In genomic region chr3:88758045-88758500, GRCm38 (mm10) we compare ENCODE assay signal across 9 mouse cellular contexts. TPM values are rescaled to one million over a fixed set of nuclear protein-coding genes. Genes with fewer than 3 reads are reported as not detected.
DNase-seq lines count a peak whose midpoint lies in the region; ATAC-seq and TF ChIP-seq lines count a peak whose summit lies in the region.
"Had no signal": no experiment of that assay in that cellular context is flagged by ENCODE, and none has a peak within 500 bp of the region (broad histone marks: within the 10 kb centered on the region; RNA-seq: fewer than 3 reads in every experiment).

No protein-coding gene starts in this region.

- peak overlapping the region; percentile 69 for H3K27ac ChIP-seq in gastrocnemius, adult 2 months
- peak overlapping the region; percentile 85 for H3K27ac ChIP-seq in hindbrain, embryonic 15.5 days (replicated peaks)
- H3K27ac ChIP-seq: liver, embryonic 15.5 days had no signal

- ATAC-seq in hindbrain, embryonic 15.5 days (ENCODE audit: low FRiP score, low read depth): peak; percentile 89
- no peak for ATAC-seq in monocyte, adult 5-6 weeks (replicated peaks; ENCODE audit: insufficient number of reproducible peaks, low FRiP score, low TSS enrichment, poor library complexity, severe bottlenecking)

- WGBS in hindbrain, embryonic 15.5 days: 3% methylated on average over 5 of the region's 5 CpGs

- no peaks in the 10 kb centered on the region for H3K9me3 ChIP-seq in hindbrain, embryonic 15.5 days
- H3K9me3 ChIP-seq: liver, embryonic 15.5 days had no signal

- H3K4me3 ChIP-seq in gastrocnemius, adult 2 months: peak overlapping the region; percentile 15
- no peak overlapping the region for H3K4me3 ChIP-seq in hindbrain, embryonic 15.5 days
- H3K4me3 ChIP-seq: liver, embryonic 15.5 days had no signal

- H3K4me2 ChIP-seq in hindbrain, embryonic 15.5 days: peak overlapping the region; percentile 30
- H3K4me2 ChIP-seq: liver, embryonic 15.5 days had no signal

- peak; percentile 54 for DNase-seq in MEL-GATA-1-ER (ENCODE audit: extremely low read depth, low read depth)
- DNase-seq in cerebellum, postnatal 4 days (ENCODE audit: low spot score in 2 of 2): peak; percentile 67 to 86
- DNase-seq in gastrocnemius, adult 2 months: peak; percentile 73
- peak; percentile 87 for DNase-seq in left cerebral cortex, adult 11 months (ENCODE audit: low spot score)
- peak; percentile 94 for DNase-seq in lung, postnatal 10 days
- peak; percentile 95 for DNase-seq in right cerebral cortex, postnatal 10 days (ENCODE audit: low spot score in 2 of 2)

- intact Hi-C loops in gastrocnemius, adult 2 months (cut with DNase I): no loop called here

- H3K36me3 ChIP-seq in hindbrain, embryonic 15.5 days: peaks cover 63% of the 10 kb centered on the region
- H3K36me3 ChIP-seq: liver, embryonic 15.5 days had no signal

- H3K4me1 ChIP-seq in hindbrain, embryonic 15.5 days (replicated peaks): peaks cover 61% of the 10 kb centered on the region

- H3K9ac ChIP-seq in hindbrain, embryonic 15.5 days: peak overlapping the region; percentile 26; the same call in 1 of the 2 replicates
- H3K9ac ChIP-seq: liver, embryonic 15.5 days had no signal

- H3K27me3 ChIP-seq in hindbrain, embryonic 15.5 days: no peaks in the 10 kb centered on the region
- H3K27me3 ChIP-seq: liver, embryonic 15.5 days had no signal

- TF ChIP-seq CTCF in gastrocnemius, adult 2 months (IDR thresholded peaks at IDR 0.05): no peak

RNA-seq across cellular contexts. Expression of gene Syt11, which starts 16.9 kb away (rescaled TPM):
- total RNA-seq in gastrocnemius, adult 2 months (2021): 1 to 10 TPM; 2.7 to 5.2 TPM
- polyA plus RNA-seq in hindbrain, embryonic 15.5 days (2015; fragmentation: Nextera tagmentation; extraction: Ambion mirVana): 220 and 239 TPM in 2 replicates
- total RNA-seq in monocyte, adult 5-6 weeks (2017): 3.3 to 9.0 TPM (median 3.9 TPM) in 3 replicates

RNA-seq across cellular contexts. Expression of gene Rit1, which starts 41.4 kb away (rescaled TPM):
- 10 to 100 TPM; 20.8 to 20.9 TPM for total RNA-seq in gastrocnemius, adult 2 months (2021)
- 64.4 and 66.8 TPM in 2 replicates for polyA plus RNA-seq in hindbrain, embryonic 15.5 days (2015; fragmentation: Nextera tagmentation; extraction: Ambion mirVana)
- total RNA-seq in monocyte, adult 5-6 weeks (2017): 49.6 to 61.6 TPM (median 59.0 TPM) in 3 replicates
